ENCODE assay signal across 9 mouse cellular contexts in genomic region chr8:65414201-65414600, GRCm38 (mm10).
"Had no signal": no experiment of that assay in that cellular context is flagged by ENCODE, and none has a peak within 500 bp of the region (broad histone marks: within the 10 kb centered on the region; RNA-seq: fewer than 3 reads in every experiment).

No protein-coding gene starts in this region.

- DNase-seq: kidney, adult 8-10 months; kidney, postnatal 25 days; liver; liver, embryonic 13.5 days; liver, postnatal 0 days; lung, postnatal 14 days; right cerebral cortex, postnatal 14 days; thymus, adult 2 months; thymus, postnatal 36 days had no signal
